Mouse (Mus musculus): ENCODE measurements around the gene Atp1b1. TPM values are rescaled to one million over a fixed set of nuclear protein-coding genes. Genes with fewer than 3 reads are reported as not detected.

Gene Atp1b1
- polyA plus RNA-seq, 1 experiment from 2014 or later: 45.5 TPM

DNA sequence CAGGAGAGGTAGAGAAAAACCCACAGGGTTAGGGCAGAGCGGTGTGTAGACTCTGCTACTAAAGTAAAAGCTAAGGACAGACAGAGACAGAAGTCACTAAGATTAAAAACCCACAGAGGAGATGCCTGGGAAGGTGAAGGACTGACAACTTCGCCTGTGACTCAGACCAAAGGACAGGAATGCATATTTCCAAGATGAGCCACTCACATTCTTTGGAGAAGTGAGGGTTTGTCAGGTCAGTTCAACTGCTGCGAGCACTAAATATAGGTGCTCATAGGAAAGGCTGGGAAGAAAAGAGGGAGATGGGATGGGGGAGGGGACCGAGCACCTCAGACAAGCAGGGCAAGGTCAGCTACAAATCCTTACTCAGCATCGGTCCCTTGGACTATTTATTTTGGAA lies 6.8 kb downstream of the Atp1b1 start:
- 91% methylated on average over 5 of the region's 5 CpGs for WGBS

DNA sequence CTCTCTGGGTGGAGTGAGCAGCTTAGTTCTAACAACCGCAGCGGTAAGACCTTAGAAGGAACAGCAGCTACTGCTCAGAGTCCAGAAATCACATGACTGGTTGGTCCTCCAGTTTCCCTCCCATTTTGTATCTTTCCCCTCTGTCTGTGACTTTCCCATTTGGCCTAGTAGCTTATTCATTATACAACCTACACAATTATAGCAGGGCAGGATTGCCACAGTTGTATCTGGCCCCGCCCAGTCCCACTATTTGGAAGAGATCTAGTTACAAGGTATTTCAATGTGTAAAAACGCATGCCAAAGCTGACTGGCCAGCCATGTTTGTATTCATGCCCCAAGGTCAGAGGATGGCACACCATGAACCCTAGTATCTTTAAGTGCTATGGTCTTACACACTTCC lies 7.5 kb downstream of the Atp1b1 start:
- Histone ChIP-seq H3K4me2 (replicated peaks) (no peak overlapping the region), H3K27me3 (peaks cover under 1% of the 10 kb centered on the region; the same call in 1 of the 2 replicates), H3K4me1 (peaks cover 13% of the 10 kb centered on the region), H3K4me3 (no peak overlapping the region), H3K27ac (replicated peaks) (no peak overlapping the region), H3K36me3 (peaks cover 28% of the 10 kb centered on the region), H3K9ac (replicated peaks) (no peak overlapping the region), H3K9me3 (no peaks in the 10 kb centered on the region)
- ATAC-seq (ENCODE audit: low FRiP score, low read depth): no peak
- WGBS: 87% methylated on average over 4 of the region's 4 CpGs

More for the DNA sequence above, 6.8 kb downstream of the Atp1b1 start:
- Histone ChIP-seq H3K36me3 (peaks cover 28% of the 10 kb centered on the region), H3K27ac (replicated peaks) (no peak overlapping the region), H3K4me1 (peaks cover 20% of the 10 kb centered on the region), H3K9me3 (no peaks in the 10 kb centered on the region), H3K4me3 (no peak overlapping the region), H3K4me2 (replicated peaks) (no peak overlapping the region), H3K9ac (replicated peaks) (no peak overlapping the region), H3K27me3 (peaks cover 7% of the 10 kb centered on the region)
- ATAC-seq (ENCODE audit: low FRiP score, low read depth): no peak

DNA sequence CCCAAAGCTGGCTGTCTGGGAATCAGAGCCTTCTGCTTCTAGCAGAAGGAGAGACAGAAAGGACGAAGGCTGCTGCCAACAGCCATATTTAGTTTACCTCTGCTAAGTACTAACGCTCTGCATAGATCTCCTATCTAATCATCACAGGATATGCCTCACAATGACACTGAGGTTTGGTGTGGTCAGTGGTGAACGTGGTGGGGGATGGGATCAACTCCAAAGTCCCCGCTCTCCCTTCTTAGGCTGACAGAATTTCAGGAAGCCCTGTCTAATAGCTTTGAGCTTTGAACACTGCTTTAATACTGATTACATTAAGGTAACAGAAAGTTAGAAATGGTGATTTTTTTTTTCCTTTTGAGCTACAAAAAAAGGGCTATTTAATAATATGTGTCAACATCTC lies 7.9 kb downstream of the Atp1b1 start:
- no peaks in the 10 kb centered on the region for H3K27me3 ChIP-seq
- peaks cover 12% of the 10 kb centered on the region for H3K4me1 ChIP-seq
- no peak overlapping the region for H3K4me2 ChIP-seq (replicated peaks)
- H3K36me3 ChIP-seq: peaks cover 28% of the 10 kb centered on the region
- H3K9me3 ChIP-seq: no peaks in the 10 kb centered on the region
- H3K9ac ChIP-seq (replicated peaks): no peak overlapping the region
- H3K4me3 ChIP-seq: no peak overlapping the region
- no peak for ATAC-seq (ENCODE audit: low FRiP score, low read depth)
- no peak overlapping the region for H3K27ac ChIP-seq (replicated peaks)
- WGBS: 90% methylated on average over 4 of the region's 4 CpGs

DNA sequence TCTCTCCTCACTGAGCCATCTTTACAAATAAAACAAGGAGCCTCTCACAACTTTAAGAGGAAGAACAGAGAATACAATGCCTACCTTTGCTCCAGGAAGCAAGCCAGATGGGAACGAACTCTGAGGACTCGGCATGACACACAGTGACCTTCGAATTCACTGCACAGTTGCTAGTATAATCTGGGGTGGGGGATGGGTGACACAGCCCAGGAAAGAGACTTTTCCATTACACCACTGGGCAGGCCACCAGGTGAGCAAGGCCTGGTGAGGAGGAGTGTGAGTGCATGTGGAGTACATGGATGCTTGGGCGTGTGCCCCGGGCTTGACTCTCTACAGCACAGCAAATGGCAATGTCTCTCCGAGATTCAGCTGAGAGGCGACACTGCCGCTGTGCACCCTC lies 8.5 kb downstream of the Atp1b1 start:
- H3K36me3 ChIP-seq: peaks cover 31% of the 10 kb centered on the region
- H3K9me3 ChIP-seq: no peaks in the 10 kb centered on the region
- no peak for ATAC-seq (ENCODE audit: low FRiP score, low read depth)
- H3K27ac ChIP-seq (replicated peaks): no peak overlapping the region
- no peaks in the 10 kb centered on the region for H3K27me3 ChIP-seq
- no peak overlapping the region for H3K4me2 ChIP-seq (replicated peaks)
- 89% methylated on average over 8 of the region's 8 CpGs for WGBS
- H3K4me1 ChIP-seq: peaks cover 6% of the 10 kb centered on the region
- no peak overlapping the region for H3K9ac ChIP-seq (replicated peaks)
- no peak overlapping the region for H3K4me3 ChIP-seq

DNA sequence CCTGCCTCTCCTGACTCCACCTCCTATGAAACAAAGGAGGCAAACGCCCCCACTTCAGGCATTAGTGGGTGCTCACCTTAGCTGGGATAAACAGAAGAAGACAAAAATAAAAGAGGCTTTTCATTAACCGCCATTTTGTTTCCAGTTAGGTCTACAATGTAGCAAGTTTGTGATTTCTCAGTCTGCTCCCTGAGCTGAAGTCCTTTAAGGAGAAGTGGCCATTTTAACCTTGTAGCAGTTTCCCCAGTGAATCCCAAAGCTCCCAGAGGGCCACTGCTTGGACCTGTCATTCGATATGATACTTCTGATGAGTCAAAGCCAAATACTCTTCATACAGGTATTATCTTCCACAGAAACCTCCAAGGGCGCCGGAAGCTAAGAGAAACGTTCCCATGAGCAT lies 10.6 kb downstream of the Atp1b1 start:
- H3K27ac ChIP-seq (replicated peaks): no peak overlapping the region
- no peaks in the 10 kb centered on the region for H3K9me3 ChIP-seq
- H3K4me1 ChIP-seq: no peaks in the 10 kb centered on the region
- 92% methylated on average over 6 of the region's 6 CpGs for WGBS
- no peaks in the 10 kb centered on the region for H3K27me3 ChIP-seq
- no peak overlapping the region for H3K9ac ChIP-seq (replicated peaks)
- no peak overlapping the region for H3K4me2 ChIP-seq (replicated peaks)
- no peak overlapping the region for H3K4me3 ChIP-seq
- ATAC-seq (ENCODE audit: low FRiP score, low read depth): no peak
- peaks cover 43% of the 10 kb centered on the region for H3K36me3 ChIP-seq

DNA sequence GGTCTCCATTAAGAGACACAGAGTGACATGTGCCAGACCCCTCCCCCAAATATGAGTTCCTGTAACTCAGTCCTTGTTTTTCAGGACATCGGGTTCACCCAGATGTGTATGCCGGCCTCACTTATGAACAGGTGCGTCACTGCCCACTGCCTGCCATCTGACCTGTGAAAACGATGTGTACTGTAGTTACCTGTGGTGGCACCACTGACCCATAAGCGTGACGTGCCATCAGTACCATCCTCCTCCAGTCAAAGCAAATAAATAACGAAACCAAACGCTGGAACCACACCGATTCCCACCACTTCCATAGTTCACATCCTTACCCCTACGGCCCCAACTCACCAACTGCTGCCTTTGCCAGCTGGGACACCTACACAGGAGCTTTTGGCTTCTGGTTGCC lies 11.6 kb downstream of the Atp1b1 start:
- Histone ChIP-seq H3K9me3 (no peaks in the 10 kb centered on the region), H3K4me3 (no peak overlapping the region), H3K36me3 (peaks cover 46% of the 10 kb centered on the region), H3K27me3 (no peaks in the 10 kb centered on the region), H3K4me2 (replicated peaks) (no peak overlapping the region), H3K9ac (replicated peaks) (no peak overlapping the region), H3K27ac (replicated peaks) (no peak overlapping the region), H3K4me1 (no peaks in the 10 kb centered on the region)
- 95% methylated on average over 10 of the region's 10 CpGs for WGBS
- ATAC-seq (ENCODE audit: low FRiP score, low read depth): no peak

DNA sequence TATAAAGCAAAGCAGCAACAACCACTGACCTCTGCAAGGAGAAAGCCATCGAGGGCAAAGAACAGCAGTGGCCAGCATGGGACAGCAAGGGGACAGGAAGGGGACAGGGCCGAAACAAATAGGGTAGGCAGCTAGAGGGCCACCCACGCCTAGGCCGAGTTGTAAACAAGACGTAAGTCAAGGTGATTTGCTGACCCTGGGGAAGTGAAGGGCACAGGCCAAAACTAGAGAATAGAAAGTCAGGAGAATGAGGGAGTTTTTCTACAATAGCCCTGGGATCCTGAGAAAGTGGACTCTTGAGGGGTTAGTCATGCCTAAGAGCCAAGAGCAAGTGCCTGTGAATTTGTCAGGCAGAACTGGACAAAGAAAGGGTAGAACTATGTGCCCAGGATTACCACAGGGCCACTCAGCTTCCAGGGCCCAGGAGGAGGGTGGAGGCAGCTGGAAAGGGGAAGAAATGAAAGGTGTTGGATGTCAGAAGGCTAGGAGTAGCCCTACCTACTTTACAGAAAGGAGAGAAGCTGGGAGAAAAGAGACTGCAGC lies 12.5 kb downstream of the Atp1b1 start:
- peaks cover 54% of the 10 kb centered on the region for H3K36me3 ChIP-seq
- H3K27me3 ChIP-seq: no peaks in the 10 kb centered on the region
- H3K4me1 ChIP-seq: no peaks in the 10 kb centered on the region
- no peak overlapping the region for H3K4me3 ChIP-seq
- H3K9ac ChIP-seq (replicated peaks): no peak overlapping the region
- ATAC-seq (ENCODE audit: low FRiP score, low read depth): no peak
- H3K4me2 ChIP-seq (replicated peaks): no peak overlapping the region
- no peak overlapping the region for H3K27ac ChIP-seq (replicated peaks)
- no peaks in the 10 kb centered on the region for H3K9me3 ChIP-seq
- 83% methylated on average over 5 of the region's 5 CpGs for WGBS

DNA sequence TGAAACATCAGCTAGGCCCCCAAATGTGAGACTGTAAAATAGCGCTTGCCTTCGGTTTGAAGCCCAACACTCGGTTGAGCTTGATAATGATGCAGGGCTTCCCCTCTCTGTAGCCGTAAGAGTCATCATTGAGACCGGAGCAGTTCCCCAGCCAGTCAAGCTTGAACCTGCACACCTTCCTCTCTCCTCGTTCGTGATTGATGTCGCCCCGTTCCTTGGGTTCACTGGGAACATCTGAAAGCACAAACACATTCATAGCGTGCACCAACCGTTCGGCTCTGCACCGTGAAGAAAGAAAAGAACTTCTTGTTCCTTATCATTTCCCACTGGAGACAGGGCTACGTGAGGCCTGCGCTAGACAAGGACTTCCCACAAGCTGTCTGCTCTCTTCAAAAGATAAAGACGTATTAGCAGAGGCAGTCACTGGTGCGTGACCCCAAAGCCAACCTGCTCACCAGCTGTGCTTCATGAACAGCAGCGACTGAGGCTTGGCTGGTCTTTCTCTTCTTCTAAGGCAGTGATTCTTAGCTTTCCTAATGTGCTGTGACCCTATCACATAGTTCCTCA lies 16.7 kb downstream of the Atp1b1 start:
- H3K27me3 ChIP-seq: no peaks in the 10 kb centered on the region
- ATAC-seq (ENCODE audit: low FRiP score, low read depth): no peak
- WGBS: 67% methylated on average over 18 of the region's 18 CpGs
- no peak overlapping the region for H3K27ac ChIP-seq (replicated peaks)
- H3K36me3 ChIP-seq: peaks cover 82% of the 10 kb centered on the region
- H3K4me1 ChIP-seq: no peaks in the 10 kb centered on the region
- no peak overlapping the region for H3K4me2 ChIP-seq (replicated peaks)
- no peaks in the 10 kb centered on the region for H3K9me3 ChIP-seq
- H3K4me3 ChIP-seq: no peak overlapping the region
- no peak overlapping the region for H3K9ac ChIP-seq (replicated peaks)

DNA sequence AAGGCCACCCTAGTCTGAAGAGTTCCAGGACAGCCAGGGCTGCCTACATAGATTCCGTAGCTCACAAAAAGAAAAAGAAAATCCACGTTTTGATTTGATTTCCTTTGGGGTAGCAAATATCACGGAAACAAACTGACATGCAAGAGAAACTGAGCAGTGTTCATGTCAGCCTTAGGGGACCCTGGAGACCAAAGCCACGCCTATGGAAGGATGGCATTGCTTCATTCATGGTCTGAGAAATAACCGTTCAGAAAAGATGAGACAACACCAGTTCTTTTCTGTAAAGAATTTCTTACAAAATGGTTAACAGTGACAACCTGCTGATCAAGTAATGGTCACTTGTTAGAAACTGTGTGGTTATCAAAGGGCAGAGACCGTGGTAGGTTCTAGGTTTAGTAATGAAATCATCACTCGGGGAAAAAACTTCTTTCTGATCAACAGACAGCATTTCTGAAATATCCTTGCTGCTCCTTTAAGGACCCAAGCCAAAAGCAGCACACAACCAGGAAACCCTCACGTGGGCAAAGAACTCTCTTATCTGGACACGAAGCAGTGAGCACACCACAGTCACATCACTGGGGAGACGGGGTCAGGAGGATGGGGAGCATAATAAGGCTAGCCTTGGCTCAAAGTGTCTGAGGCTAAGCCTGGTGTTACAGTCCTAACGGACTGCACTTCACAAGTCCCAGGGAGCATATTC lies 17.3 kb downstream of the Atp1b1 start:
- H3K9ac ChIP-seq (replicated peaks): no peak overlapping the region
- no peak for ATAC-seq (ENCODE audit: low FRiP score, low read depth)
- WGBS: 91% methylated on average over 11 of the region's 11 CpGs
- H3K4me3 ChIP-seq: no peak overlapping the region
- no peak overlapping the region for H3K27ac ChIP-seq (replicated peaks)
- H3K4me2 ChIP-seq (replicated peaks): no peak overlapping the region
- no peaks in the 10 kb centered on the region for H3K27me3 ChIP-seq
- H3K9me3 ChIP-seq: no peaks in the 10 kb centered on the region
- peaks cover 3% of the 10 kb centered on the region; the same call in 1 of the 2 replicates for H3K4me1 ChIP-seq
- H3K36me3 ChIP-seq: peaks cover 87% of the 10 kb centered on the region

DNA sequence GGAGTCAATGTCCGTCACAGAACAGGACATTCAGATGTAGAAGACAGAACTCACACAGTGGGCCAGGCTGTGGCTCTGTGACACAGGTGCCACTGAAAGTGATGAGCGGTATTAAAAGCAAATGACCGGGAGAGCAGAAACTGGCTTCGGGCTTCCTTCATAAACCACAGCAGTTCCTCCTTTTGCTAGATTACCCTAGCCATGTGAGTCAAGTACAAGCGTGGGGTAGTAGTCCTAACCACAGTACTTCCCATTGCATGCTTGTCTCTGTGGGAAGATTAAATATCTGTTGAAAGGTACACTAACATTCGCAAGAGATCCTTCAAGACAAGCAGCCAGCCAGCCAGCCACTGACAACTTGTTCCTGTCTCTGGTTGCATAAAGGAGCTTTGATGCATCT lies 17.9 kb downstream of the Atp1b1 start:
- H3K9ac ChIP-seq (replicated peaks): no peak overlapping the region
- WGBS: 92% methylated on average over 6 of the region's 6 CpGs
- H3K9me3 ChIP-seq: no peaks in the 10 kb centered on the region
- peaks cover 3% of the 10 kb centered on the region; the same call in 1 of the 2 replicates for H3K4me1 ChIP-seq
- H3K4me3 ChIP-seq: no peak overlapping the region
- no peak overlapping the region for H3K27ac ChIP-seq (replicated peaks)
- H3K36me3 ChIP-seq: peaks cover 87% of the 10 kb centered on the region
- ATAC-seq (ENCODE audit: low FRiP score, low read depth): no peak
- H3K4me2 ChIP-seq (replicated peaks): no peak overlapping the region
- H3K27me3 ChIP-seq: no peaks in the 10 kb centered on the region

DNA sequence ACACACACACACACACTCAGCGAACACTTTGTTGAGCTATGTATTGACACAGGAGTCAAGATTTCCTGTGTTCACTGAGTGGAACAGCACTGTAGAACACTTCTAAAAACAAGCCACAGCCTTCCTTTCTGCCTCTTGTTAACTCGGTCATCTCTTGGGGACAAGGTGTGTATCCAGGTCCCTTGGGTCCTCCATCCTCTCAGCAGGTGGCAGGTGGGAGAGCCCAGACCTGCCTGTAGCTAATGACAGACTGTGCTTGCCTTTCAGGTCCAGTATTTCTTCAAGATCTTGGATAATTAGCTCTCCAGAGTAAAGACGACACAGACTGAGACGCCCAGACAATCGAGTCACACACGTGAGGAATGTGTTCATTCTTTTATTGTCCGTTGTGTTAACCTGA lies 21.4 kb downstream of the Atp1b1 start:
- WGBS: 90% methylated on average over 7 of the region's 7 CpGs
- Histone ChIP-seq H3K36me3 (peaks cover 56% of the 10 kb centered on the region), H3K27me3 (no peaks in the 10 kb centered on the region), H3K4me3 (no peak overlapping the region), H3K27ac (replicated peaks) (no peak overlapping the region), H3K4me1 (peaks cover 3% of the 10 kb centered on the region; the same call in 1 of the 2 replicates), H3K9me3 (no peaks in the 10 kb centered on the region), H3K4me2 (replicated peaks) (no peak overlapping the region), H3K9ac (replicated peaks) (no peak overlapping the region)
- no peak for ATAC-seq (ENCODE audit: low FRiP score, low read depth)

DNA sequence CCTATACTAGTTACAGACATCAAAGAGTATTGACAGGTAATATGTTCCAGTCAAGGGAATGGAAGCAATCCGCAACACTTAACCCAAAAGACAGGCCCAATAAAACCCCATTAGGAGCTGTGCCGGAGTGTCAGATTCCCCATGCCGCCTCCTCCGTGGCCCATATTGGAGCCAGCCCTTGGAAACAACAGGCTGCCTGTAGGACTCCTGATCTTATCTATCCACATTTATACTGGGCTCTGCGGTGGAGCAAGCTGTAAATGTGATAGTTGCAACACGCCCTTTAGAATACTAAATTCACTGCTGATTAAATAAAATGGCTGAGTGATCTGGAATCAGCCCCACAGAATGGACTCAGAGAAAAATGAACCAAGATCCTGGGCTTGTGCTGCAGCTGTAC lies 24.1 kb downstream of the Atp1b1 start:
- Histone ChIP-seq H3K9ac (replicated peaks) (no peak overlapping the region), H3K27me3 (no peaks in the 10 kb centered on the region), H3K4me1 (peaks cover 3% of the 10 kb centered on the region; the same call in 1 of the 2 replicates), H3K4me3 (no peak overlapping the region), H3K9me3 (no peaks in the 10 kb centered on the region), H3K36me3 (peaks cover 29% of the 10 kb centered on the region), H3K27ac (replicated peaks) (no peak overlapping the region), H3K4me2 (replicated peaks) (no peak overlapping the region)
- WGBS: 80% methylated on average over 6 of the region's 6 CpGs
- ATAC-seq (ENCODE audit: low FRiP score, low read depth): no peak

All from midbrain, embryonic 12.5 days (tissue).